Mouse (Mus musculus): ENCODE measurements at regions not wholly inside any gene's neighbourhood (a gene's known extent, or its start where the extent isn't known, plus 50 kb on each side); places are given as distances from the start of the nearest gene placed in this dataset.

DNA sequence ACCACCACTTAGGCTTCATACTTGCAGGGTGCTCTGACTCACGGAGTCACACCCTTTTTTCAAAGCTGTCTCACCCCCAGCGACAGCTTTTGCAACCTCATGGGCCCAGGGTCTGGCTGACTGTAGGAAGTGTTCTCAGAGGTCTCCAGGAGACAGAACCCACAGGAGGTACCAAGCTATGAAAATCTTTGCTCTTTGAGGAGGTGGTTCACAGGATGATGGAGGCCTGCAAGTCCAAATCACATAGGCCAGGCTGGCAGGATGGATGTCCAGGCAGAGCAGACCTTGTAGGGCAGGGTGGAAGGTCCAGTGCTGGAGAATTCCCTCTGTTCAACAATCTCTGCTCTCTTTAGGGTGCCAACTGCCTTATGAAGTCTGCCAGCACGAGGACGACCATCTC is 289.2 kb downstream of the Foxo1 start:
- TF ChIP-seq CTCF (IDR thresholded peaks at IDR 0.05; ENCODE audit: low read depth) (no peak), EP300 (IDR thresholded peaks at IDR 0.05; ENCODE audit: low read depth) (no peak)
